Mouse (Mus musculus) cerebellum, adult 9-11 months (tissue): ENCODE data around the gene Phf14.

ENCODE experiments used
- DNase-seq: peaks from one replicate; pipeline ENCODE4 v3.0.0; 2022

The Phf14 gene

DNA sequence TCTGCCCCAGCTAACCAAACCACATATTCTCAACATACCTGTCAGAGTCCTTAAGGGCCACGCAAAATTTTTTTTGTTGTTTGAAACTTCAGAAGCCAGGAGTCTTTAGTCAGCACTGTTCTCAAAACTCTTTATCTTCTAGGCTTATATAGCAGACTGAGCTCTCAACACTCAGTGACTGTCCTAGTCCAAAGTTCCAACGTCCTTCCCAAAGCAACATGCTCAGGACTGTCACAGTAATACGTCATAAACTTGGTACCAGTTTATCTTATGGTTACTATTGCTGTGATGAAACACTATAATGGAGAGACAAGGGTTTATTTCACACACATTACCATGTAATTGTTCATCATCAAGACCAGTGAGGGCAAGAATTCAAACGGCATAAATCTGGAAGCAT lies 113.9 kb downstream of the Phf14 start:
- DNase-seq, result no peak

DNA sequence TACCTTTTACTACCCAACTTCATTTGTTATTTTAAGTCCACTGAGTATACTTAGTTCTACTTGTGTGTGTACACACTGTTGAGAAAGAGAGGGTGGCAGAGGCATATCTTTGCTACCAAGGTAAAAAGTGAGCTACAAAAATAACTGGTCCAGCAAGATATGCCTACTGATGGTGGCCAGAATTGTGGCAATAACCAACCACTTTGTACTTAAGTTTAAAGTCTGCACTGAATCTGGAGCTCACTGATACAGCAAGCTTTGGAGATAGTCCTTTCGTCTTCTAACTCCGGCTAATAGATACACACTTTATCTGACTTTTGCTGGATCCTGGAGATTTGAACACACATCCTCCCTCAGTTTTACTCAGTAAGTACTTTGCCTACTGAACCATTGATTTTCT lies 115.8 kb downstream of the Phf14 start:
- DNase-seq, result no peak

GRCm38 (mm10) chr6:12026804-12027537 lies 119.4 kb downstream of the Phf14 start:
- no peak for DNase-seq

- DNase-seq, result peak; percentile 15
These were observed 127.0 kb downstream of the Phf14 start for GRCm38 (mm10) chr6:12034561-12034960.

GRCm38 (mm10) chr6:12038268-12038667 lies 130.7 kb downstream of the Phf14 start:
- no peak for DNase-seq

DNA sequence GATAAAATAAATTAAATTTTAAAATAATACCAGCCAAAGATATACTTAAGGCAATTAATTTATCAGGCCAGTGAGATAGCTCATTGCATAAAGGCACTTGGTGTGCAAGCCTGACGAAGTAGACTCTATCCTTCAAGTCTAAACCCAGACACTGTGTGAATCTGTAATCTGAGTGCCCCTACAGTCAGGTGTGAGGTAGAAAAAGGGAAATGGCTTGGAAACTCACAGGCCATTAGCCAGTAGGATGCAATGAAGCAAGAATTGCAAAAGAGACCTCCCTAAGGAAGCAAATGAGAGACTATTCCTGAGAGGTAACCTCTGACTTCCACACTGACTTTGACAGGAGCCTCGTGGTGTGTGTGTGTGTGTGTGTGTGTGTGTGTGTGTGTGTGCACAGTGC lies 145.3 kb downstream of the Phf14 start:
- DNase-seq, result no peak

DNA sequence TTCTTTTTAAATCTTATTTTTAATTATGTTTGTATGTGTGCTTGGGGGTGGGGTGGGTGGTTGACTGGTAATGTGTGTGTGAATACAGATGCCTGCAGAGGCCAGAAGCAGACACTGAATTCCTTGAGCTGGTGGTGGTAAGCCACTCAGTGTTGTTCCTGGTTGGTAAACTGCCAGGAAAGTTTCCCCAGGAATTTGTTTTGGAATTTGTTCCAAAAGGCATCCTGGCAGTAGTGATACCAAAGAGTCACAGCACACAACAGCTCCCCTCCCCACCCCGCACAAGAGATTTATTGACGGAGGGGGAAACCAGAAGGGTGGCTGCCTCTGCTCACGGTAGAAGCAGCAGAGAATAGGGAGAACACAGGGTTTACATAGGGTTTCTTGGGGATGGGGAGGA lies 146.5 kb downstream of the Phf14 start:
- DNase-seq, result no peak

DNA sequence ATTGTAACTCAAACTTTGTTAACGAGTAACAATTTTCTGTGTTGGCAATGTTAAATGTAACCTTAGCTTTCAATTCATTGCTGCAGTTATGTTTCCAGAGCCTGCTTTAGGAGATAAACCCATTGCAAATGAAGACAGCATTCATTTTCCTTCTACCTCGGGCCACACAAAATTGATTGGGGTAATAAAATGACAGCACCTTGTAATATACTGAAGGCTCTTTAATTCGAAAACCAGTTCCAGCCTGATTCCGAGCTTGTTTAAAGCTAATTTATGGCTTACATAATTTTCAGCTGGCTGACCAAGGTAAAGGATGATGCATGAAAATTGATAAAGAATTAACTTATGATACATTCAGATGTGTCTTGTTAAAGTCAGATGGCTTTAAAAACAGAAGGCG lies 151.1 kb downstream of the Phf14 start:
- DNase-seq, result no peak

GRCm38 (mm10) chr6:12059971-12060370 lies 152.4 kb downstream of the Phf14 start:
- no peak for DNase-seq

DNA sequence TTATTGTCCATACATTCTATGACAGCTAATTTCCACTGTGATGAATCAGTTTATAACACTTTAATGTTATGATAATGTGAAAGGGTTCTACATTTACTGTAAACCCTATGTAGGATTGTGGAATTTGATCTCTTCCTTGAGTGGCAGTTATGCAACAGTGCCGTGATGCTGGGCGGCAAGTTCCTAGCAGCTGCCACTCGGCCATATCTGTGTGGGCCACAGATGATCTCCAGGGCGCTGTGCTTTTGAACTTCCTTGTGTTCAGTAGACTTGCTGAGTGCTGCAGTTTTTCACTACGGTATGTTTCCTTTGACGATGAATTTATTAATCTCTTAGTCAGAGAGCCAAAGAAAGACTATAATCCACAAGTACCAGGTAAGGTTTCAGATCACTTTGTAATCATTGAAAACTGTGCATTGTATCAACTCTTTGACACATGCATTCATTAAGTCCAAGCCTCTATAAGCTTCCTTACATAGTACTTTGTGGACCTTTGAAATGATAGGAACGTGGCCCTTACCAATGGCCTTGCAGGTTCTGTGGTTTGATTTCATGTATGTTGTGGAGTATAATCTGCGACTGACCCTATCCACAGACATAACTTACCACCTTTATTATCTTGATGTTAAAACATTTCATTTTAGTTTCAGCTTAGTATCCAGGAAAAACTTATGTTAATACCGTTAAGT lies 153.0 kb downstream of the Phf14 start:
- DNase-seq, result no peak

GRCm38 (mm10) chr6:12067956-12068355 lies 160.3 kb downstream of the Phf14 start:
- DNase-seq, result no peak

DNA sequence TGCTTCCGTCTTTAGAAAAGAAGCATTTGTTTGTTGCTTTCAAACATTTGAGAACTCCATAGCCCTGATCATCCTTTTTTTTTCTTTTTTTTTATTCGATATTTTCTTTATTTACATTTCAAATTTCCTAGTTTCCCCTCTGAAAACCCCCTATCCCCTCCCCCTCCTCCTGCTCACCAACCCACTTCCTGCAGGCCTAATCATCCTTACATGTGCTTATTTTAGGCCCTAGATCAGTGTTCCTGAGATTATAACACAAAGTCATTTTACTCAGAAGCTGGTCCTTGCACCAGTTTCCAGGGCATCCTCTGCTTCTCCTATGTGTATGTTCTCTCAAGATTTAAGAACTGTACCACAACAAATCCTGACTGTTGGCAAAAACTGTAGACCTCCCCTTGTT lies 161.7 kb downstream of the Phf14 start:
- no peak for DNase-seq

DNA sequence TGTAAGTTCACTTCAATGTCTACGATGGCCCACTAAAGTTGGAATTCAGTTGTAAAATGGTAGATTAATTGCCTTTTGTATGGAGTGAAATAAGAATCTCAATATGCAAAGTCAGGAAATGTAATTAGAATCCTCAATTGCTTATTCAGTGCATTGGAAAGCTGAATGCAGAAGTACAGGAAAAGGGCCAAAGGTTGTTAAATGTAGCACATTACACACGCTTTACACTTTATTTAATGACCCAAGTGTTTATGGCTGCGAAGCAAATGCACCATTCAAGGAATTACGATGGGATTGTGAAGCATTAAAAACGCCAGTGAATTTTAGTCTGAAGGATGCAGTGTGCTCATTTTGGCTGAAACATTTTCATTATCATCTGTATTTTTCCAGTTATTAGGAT lies 167.0 kb downstream of the Phf14 start:
- DNase-seq, result no peak

GRCm38 (mm10) chr6:12077338-12077737 lies 169.7 kb downstream of the Phf14 start:
- no peak for DNase-seq

- DNase-seq, result no peak
These were observed 170.4 kb downstream of the Phf14 start for GRCm38 (mm10) chr6:12077880-12078618.

DNA sequence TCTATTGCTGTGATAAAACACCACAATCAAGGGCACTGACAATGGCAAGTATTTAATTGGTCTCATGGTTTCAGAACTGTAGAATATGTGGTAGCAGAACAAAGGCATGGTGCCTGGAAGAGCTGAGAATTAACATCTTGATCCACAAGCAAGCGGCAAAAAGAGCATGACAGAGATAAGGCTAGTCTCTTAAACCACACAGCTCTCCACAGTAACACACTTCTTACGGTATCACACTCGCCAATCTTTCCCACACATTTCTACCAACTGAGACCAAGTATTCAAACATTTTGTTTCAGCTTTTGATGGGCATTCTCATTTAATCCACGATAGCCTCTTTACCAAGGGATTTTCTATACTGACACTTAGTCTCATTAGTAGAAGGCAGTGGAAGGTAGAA lies 171.7 kb downstream of the Phf14 start:
- DNase-seq, result no peak

GRCm38 (mm10) chr6:12080423-12080822 lies 172.8 kb downstream of the Phf14 start:
- DNase-seq, result no peak

GRCm38 (mm10) chr6:12081722-12082121 lies 174.1 kb downstream of the Phf14 start:
- no peak for DNase-seq

DNA sequence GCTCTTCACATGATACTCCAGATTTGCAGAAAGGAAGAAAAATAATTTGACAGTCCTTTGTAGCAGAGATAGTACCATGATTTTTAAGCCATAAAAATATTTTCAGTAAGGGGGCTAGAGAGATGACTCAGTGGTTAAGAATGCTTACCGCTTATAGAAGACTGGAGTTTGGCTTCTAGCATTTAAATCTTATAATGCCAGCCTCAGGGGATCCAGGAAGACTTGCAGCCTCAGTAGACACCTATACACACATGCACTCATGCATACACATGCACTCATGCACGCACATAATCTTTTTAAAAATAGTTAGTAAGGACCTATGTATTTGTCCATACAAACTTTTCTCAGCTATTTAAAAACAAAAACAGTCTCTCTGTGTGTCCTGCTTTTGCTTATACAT lies 174.5 kb downstream of the Phf14 start:
- DNase-seq, result no peak

GRCm38 (mm10) chr6:12082531-12083216 lies 175.1 kb downstream of the Phf14 start:
- DNase-seq, result no peak

- DNase-seq, result no peak
These were observed 177.1 kb downstream of the Phf14 start for GRCm38 (mm10) chr6:12084721-12085120.

- DNase-seq, result no peak
These were observed 181.9 kb downstream of the Phf14 start for GRCm38 (mm10) chr6:12089439-12089992.

DNA sequence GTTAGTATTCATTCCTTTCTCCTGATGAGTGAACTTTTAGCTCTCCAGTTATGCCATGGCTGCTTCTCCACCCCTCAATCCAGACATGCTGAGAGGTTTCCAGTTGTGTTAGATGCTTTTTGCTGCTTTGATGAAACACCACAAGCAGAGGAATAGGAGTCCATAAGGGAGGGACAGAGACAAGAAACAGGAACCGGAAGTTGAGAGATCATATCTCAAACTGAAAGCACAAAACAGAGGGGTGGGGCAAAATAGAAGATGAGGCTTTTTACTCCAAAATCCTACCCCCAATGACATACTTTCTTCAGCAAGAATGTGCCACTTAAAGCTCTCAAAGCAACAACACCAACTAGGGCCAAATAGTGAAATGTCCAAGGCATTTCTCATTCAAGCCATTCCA lies 188.1 kb downstream of the Phf14 start:
- DNase-seq, result no peak
